Mouse (Mus musculus): ENCODE measurements around the gene Nags. TPM values are rescaled to one million over a fixed set of nuclear protein-coding genes. Genes with fewer than 3 reads are reported as not detected.

The Nags gene
- total RNA-seq (2014; fragmentation: Nextera tagmentation): not detected in 2 replicates
- total RNA-seq (2017): 0.04 TPM in 1 of 2 replicates, not detected in the other

DNA sequence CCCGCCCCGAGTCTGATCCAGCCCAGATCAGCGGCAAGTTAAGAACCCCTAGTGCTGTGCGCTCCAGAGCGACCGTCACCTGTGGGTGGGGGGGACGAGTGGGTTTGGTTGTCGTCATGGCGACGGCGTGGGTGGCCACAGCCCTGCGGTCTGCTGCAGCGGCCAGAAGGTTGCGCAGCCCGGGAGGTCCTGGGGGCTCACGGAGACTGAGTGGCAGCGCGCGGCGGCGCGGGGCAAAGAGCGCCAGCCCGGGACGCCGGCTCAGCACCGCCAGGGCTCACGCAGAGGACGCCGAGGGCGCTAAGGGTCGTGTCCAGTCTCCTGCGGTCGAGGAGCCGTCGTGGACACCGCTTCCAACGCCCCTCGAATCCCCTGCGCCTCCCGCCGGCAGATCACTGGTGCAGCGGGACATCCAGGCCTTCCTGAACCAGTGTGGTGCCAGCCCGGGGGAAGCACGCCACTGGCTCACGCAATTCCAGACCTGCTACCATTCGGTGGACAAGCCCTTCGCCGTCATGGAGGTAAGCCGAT, at the start of gene Nags:
TSS of gene Nags (plus strand) at position 43 of the 531 bp plus-strand sequence.
- ATAC-seq (replicated peaks; ENCODE audit: poor library complexity, severe bottlenecking): peak; percentile 65

DNA sequence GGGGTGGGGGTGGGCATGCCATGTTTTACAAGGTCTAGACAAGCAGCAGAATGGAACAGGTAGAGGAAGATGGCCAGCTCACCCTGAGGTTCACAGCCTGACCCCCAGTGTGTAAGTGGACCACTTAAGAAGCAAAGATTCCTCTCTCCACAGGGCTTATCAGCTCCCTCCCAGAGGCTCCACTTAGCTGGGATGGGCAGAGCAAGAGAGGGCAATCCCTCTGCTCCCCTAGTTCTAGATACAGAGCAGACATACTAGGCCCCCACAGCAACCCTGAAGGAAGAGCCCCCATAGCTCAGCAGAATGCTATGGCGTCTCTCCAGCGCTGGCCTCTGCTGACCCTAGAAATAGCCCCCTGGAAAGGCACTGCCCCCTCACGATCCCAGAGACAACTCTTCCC, 49.6 kb upstream of the Nags start:
- no peak for ATAC-seq (replicated peaks; ENCODE audit: poor library complexity, severe bottlenecking)

DNA sequence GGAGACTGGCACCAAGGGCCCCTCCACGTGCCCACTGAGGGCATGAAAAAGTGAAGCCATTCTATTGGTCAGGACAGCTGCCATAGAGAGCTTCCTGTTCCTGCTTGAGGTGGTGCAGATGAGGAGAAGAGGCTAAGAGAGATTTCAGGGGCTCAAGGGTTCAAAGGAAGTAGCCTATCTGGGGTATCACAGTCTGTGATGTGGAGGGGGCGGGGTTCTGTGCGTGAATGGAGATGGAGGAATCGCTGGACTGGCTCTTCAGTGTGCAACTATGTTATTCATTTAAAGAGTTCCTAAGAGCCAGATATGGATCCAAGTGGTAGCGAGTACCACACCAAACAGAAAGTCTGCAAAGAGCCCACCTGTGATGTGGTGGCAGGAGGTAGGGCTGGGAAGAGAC, 48.9 kb upstream of the Nags start:
- ATAC-seq (replicated peaks; ENCODE audit: poor library complexity, severe bottlenecking): no peak

DNA sequence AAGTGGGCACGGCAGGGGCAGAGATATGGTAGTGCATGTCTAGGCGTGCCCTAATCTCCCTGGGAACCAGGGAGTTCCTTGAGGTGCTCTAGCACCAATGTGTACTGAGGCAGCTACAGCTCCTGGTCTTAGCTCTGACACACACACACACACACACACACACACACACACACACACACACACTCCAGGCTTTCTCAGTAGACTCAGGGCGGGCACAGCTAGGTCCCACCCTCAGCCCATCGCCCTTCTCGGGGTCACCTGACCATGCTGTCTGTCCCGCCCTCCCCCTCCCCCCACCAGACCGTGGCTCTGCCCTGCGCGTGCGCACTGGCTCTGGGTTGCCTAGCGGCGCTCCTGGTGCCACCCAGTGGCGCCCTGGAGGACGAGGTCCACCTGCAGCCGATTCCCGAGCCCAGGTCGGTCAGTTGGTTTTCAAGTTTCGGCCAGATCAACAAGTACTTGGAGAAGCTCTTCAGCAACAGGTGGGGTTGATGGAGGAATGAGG, 48.4 kb upstream of the Nags start:
- ATAC-seq (replicated peaks; ENCODE audit: poor library complexity, severe bottlenecking): peak; percentile 59

DNA sequence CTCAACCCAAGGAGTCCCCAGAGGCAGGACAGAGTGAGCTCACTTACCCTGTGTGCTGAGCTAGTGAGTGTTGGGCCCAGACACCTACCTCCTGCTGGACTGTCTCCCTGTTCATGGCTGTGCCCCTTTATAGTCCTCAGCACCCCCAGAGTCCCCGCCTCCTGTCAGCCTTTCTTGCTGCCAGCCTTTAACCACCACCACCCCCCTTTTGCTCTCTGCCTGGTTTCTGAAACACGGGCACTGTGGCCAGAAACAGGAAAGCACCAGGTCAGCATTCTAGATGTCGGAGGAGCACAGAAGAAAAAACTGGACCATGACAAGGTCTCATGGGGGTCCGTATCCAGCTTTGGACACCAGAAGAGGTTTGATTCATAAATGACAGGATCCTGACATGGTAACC, 44.1 kb upstream of the Nags start, which contains the start of gene Ppy:
TSS of gene Ppy (minus strand) at position 101 of the 400 bp plus-strand sequence.
- ATAC-seq (replicated peaks; ENCODE audit: poor library complexity, severe bottlenecking): no peak

DNA sequence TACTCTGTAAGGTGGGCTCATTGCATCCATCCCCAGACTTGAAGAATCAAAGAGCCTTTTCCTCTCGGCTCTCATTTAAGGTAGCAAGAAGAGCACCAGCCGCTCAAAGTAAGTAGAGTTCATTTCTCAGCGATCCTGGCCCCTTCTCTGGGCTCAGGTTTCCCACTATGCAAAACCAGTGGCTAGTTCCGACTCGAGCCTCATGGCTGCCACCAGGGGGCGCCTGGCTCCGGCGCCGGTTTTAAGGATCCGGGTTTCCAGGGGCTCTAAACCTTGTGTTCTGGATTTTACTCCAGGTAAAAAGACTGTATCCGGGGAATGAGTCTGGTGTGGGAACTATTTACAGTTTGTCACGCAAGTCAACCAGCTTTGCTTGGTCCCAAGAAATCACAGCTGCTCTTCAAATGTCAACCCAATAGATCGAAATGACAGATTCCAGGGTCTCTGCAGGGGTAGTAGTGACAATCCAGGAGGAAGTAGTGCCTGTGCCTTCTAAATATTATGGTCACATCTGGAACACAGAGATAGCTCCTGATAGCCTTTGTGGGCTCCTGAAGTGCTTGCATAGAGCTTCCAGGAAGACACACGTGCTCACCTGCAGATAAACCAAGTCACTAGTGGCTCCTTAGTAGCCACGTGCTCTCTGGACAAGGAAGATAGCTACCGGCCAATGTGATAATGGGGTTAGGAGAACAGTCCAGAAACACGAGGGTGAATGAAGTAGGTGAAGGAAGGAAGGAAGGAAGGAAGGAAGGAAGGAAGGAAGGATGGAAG, 42.6 kb upstream of the Nags start:
- ATAC-seq (replicated peaks; ENCODE audit: poor library complexity, severe bottlenecking): no peak; the same call in 1 of the 2 replicates

DNA sequence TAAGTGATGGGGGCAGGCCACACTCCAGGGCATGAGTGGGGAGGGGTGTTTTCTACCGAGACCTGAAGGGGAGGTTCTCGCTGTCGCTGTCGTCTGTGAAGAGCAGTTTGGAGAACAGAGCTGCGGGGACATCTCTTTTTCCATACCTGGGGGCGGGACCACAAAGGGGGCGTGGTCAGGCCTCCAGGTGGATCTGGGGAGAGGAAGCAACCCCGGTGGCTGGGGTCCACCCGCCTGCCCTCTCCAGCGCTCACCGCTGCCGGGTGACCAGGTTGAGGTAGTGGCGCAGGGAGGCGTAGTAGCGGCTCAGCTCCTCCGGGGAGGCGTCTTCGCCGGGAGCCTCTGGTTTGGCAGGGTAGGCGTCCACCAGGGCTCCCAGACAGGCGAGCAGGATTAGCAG, 38.4 kb upstream of the Nags start:
- ATAC-seq (replicated peaks; ENCODE audit: poor library complexity, severe bottlenecking): no peak

DNA sequence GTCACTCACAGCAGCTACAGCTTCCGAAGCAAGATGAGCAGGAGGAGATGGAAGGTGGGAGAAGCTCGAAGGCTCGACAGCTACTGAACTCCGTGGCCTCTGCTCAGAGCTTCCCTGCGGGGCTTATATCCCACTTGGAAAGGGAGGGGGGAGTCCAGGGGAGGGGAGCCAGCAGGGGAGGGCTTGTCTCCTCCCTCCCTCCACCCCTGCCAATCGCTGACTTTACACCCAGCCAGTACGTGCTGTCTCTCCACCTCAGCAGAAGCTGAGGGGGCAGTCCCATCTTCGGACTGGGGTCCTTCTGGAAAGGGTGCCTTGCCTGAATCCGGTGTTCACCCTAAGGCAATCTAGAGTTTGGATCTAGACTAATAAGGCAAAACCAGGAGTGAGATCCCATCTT, 37.6 kb upstream of the Nags start, which contains the start of gene Pyy:
TSS of gene Pyy (minus strand) at position 101 of the 400 bp plus-strand sequence.
- ATAC-seq (replicated peaks; ENCODE audit: poor library complexity, severe bottlenecking): no peak

DNA sequence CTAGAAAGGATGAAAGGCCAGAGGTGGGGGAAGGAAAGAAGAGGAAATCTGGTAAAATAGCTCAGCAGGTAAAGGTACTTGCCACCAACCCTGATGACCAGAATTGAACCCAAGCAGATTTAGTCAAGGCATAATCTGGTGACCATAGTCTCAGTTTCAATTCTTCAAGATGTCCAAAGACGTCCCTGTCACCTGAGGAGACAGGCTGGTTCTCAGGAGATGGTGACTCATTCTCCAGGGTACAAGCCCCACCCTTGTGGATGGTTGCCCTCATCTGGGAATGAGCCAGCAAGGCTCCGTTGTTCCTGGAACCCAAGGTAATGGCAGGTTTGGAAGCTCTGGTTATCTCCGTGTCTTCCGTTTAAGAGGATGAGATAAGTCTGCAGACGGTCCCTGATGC, 33.7 kb upstream of the Nags start:
- no peak for ATAC-seq (replicated peaks; ENCODE audit: poor library complexity, severe bottlenecking)

DNA sequence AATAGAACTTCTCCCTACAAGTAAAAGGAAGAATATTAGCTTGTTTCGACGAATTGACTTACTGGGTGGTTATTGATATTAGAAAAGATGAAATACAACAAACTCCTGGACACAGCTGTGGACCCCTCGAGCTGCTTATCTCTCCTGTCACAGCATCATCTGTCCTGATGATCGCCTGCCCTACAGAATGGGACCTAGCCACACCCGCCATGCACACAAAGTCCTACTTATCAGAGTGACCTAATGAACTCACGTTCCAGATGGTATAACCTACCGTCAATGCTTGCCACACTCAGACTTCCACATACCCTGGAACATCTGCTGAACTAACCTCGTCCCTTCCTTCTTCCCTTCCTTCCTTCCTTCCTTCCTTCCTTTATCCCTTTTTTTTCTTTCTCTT, 29.1 kb upstream of the Nags start:
- ATAC-seq (replicated peaks; ENCODE audit: poor library complexity, severe bottlenecking): no peak

DNA sequence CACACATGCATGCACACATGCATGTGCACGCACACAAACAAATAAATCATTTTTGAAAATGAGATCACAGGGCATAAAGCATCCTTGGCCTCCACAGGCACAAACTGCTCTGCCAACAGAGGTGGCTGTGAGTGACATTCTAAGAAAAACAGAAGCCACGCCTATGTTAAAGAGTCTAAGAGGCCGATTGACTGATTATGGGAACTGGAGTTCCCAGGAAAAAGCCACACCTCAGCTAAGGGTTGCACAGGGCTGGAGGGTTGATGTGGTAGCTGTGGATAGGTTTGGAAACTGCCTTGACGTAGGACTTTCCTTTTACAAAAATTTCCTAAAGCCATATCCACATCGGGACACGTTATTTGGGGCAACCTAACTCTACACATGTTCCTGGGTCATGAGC, 27.9 kb upstream of the Nags start:
- no peak for ATAC-seq (replicated peaks; ENCODE audit: poor library complexity, severe bottlenecking)

DNA sequence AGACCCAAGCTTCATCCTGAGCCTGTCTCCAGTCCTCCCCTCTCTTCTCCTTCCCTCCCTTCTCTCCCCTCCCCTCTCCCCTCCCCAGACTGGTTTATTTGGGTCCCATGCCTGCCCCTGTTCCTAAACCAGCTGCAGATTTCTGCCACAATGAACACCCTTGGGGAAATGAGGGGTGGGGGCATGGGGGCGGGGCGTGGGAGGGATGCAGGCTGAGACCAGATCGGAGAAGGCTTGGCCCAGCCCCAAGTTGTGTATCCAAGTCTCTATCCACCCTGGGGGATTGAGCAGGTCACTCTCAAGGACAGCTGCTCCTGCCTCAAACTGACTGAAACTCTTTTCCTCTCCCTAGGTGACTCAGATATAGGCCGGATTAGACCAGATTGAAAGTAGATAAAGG, 10.8 kb upstream of the Nags start:
- no peak for ATAC-seq (replicated peaks; ENCODE audit: poor library complexity, severe bottlenecking)

DNA sequence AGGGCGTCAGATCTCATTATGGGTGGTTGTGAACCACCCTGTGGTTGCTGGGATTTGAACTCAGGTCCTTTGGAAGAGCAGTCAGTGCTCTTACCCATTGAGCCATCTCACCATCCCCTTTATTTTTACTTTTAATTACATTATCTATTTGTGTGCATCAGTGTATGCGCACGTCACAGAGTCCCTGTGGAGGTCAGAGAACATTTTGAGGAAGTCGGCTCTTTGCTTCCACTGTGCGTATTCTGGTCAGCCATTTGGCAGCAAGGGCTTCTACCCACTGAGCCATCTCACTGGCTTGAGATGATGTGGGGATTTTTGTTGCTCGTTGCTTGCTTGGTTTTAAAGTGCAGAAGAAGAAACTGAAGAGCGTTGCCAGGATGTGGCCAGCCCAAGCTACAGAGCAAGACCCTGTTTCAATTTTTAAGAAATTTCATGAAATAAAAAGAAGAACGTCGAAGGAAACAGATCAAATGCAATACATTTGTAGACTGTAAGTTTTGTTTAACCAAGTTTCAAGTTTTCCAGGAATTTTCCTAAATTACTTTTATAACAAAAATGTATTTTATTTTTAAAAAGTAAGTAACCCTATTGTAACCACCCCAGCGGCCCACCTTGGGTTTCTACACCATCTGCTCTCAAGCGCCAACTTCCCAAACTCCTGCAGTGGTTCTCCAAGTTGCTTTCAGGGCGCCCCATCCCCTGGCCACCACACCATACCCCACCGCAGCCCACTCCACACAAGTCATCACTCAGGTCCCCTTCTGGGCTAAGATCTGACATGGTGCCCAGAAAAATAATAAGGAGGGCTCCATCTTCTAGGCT, 7.5 kb upstream of the Nags start:
- ATAC-seq (replicated peaks; ENCODE audit: poor library complexity, severe bottlenecking): peak; percentile 75

DNA sequence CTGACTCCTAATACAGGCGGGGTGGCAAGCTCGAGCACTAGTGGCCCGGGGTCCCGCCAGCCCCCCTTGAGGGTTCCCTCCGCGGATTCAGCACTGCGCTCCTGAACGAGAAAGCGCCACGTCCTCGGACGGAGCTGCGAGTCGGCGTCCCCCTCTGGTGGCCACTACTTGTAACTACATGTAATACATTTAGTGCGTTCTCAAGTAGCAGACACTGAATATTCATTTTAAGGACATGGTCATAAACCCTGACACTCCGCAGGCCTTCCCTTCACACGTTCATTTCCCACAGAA, 6.9 kb upstream of the Nags start:
- peak; percentile 77 for ATAC-seq (replicated peaks; ENCODE audit: poor library complexity, severe bottlenecking)

DNA sequence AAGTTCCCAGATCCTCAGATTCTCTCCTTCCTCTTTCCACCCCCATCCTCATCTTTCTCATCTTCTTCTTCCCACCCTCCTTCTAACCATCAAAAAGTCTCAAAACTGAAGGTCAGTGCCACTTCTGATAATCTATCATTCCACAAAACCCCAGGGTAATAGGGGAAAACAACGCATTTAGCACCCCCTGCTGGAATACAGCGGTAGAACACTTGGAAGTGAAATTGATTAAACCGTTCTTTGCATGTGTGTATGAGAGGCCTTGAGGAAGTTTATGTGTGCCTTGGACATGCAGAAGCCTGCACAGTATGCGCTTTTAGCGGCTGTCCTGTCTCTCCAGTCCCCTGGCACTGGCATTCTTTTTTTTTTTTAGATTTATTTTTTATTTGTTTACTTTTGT, 4.8 kb upstream of the Nags start:
- no peak; the same call in 1 of the 2 replicates for ATAC-seq (replicated peaks; ENCODE audit: poor library complexity, severe bottlenecking)

DNA sequence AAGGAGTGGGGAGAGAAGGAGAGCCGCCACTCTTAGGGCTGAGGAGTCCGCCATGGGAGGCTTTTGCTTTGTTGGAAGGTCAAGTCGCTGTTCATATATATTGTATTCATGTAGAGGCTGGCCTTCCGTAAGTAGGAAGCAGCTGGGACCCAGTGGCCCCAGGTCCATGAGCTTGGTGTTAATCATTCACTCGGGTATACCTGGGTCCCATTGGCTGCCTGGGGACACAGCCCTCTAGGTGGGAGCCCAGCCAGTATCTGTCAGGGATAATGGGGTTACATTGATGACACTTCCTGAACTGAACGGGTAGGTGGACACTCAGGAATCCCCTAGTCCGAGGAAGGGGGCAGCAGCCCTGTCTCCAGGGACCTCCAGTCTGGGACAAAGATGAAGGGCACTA, 3.0 kb upstream of the Nags start:
- no peak for ATAC-seq (replicated peaks; ENCODE audit: poor library complexity, severe bottlenecking)

DNA sequence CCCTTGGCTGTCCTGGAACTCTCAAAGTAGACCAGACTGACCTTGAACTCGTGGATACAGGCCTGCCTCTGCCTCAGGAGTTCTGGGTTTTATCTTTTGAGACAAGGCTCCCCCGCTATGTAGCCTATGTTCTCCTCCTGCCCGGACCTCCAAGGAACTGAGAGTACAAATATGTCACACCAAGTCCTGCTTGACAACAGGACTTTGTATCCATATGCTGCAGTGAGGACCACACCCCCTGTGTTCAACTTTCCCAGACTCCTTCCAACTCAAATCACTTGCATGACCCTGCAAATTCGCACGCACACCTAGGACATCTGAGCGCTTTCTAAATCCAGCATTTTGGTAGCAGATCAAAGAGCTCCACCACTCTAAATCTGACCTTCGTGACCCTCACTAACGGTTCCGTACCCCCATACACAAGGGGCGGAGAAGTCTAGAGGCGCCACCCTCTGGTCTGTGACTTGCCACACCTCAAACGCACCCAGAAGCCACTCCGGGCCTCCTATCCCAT, 299 bp upstream of the Nags start:
- no peak for ATAC-seq (replicated peaks; ENCODE audit: poor library complexity, severe bottlenecking)

DNA sequence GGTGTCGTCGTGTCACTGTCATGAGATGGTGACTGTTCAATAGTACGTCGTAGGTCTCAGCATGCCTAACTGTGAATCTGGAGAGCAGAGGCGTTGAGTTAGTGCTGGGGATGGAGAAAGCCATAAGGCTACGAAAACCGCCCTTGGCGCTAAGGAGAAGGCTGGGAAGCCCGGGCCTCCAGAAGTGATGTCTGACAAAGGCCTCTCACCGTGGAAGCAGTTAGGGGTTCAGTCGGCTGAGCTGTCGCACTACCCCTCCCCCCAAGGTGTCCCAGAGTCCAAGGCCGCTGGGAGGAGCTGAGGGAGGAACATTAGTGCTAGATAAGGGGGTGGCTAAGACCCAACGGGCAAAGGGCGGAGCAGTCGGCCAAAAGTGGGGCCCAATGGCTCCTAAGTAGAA, 692 bp downstream of the Nags start:
- ATAC-seq (replicated peaks; ENCODE audit: poor library complexity, severe bottlenecking): no peak

DNA sequence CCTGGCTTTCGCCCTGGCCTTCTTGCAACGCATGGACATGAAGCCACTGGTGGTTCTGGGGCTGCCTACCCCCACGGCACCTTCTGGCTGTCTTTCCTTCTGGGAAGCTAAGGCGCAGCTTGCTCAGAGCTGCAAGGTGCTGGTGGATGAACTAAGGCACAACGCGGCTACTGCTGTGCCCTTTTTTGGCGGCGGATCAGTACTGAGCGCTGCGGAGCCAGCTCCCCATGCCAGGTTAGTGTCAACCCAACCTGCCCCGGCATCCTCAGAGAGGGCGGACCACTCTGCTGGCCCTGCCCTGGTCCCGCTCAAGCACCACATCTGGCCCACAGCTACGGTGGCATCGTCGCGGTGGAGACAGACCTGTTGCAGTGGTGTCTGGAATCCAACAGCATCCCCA, 1.2 kb downstream of the Nags start:
- no peak for ATAC-seq (replicated peaks; ENCODE audit: poor library complexity, severe bottlenecking)

DNA sequence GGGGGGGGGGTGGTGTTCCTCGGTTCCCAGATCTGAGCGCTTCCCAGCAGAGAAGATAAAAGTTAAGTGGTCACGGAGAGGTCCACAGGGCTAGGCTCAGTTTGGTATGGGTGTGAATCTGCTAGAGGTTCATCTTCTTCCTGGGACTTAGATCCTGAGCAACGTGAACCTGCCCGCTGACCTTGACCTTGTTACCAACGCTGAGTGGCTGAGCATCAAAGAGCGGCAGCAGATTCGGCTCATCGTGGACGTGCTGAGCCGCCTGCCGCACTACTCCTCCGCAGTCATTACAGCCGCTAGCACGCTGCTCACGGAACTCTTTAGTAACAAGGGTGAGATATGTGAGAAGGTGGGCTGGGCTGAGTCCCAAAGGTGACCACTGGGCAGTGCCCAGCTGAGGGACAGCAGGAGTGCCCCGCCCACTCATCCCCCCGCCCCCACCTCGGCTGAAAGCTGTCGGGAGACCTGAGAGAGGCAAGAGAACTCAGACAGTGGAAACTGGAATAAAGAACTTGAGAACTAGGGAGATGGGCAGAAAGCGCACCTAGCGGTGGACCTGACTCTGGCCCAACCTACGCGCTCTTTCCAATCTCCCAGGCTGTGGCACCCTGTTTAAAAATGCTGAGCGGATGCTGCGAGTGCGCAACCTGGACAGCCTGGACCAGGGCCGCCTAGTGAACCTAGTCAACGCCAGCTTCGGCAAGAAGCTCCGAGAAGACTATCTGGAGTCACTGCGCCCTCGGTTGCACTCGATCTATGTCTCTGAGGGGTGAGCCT, 2.1 kb downstream of the Nags start:
- no peak for ATAC-seq (replicated peaks; ENCODE audit: poor library complexity, severe bottlenecking)

Data from granulocyte monocyte progenitor cell, adult 5-6 weeks (primary cell).